Mouse (Mus musculus) MEL (cell line): ENCODE measurements around the gene Tmem132d. TPM values are rescaled to one million over a fixed set of nuclear protein-coding genes. Genes with fewer than 3 reads are reported as not detected.

Source experiments
- DNase-seq: peaks from one replicate; pipeline ENCODE4 v3.0.0; 2011; ENCODE audit warnings: low read depth, low spot score
- H3K27ac ChIP-seq: 2 replicates; pipeline ENCODE4 v1.5.1; 2012; ENCODE audit warnings: low read depth, mild to moderate bottlenecking, control low read depth, low read length, moderate library complexity; ENCODE audit not compliant: control insufficient read depth
- H3K27me3 ChIP-seq, 2 experiments: fragments of 150-350 bp in 1 of 2; sonication (generic) in 1 of 2; 2 replicates each; pipeline ENCODE4 v1.6.1; 2012; ENCODE audit warnings: low read length in 2 of 2, mild to moderate bottlenecking in 2 of 2, improper control_type of control experiment in 1 of 2, moderate library complexity in 1 of 2; ENCODE audit not compliant: insufficient read depth in 2 of 2, control insufficient read depth in 1 of 2
- H3K36me3 ChIP-seq, 2 experiments: 2 replicates each; pipeline ENCODE4 v1.6.1; 2012 to 2014; ENCODE audit warnings: low read length in 2 of 2, improper control_type of control experiment in 1 of 2, inconsistent platforms in 1 of 2, mild to moderate bottlenecking in 1 of 2; ENCODE audit not compliant: insufficient read depth in 2 of 2, control insufficient read depth in 1 of 2
- H3K4me1 ChIP-seq, 2 experiments: fragments of 150-350 bp in 1 of 2; sonication (generic) in 1 of 2; 2 replicates each; pipeline ENCODE4 v1.6.1; 2012; ENCODE audit warnings: low read length in 2 of 2, improper control_type of control experiment in 1 of 2, mild to moderate bottlenecking in 1 of 2; ENCODE audit not compliant: insufficient read depth in 2 of 2, control insufficient read depth in 1 of 2
- H3K4me3 ChIP-seq, 2 experiments: fragments of 150-350 bp in 1 of 2; sonication (generic) in 1 of 2; 2 replicates each; pipeline ENCODE4 v1.5.1; 2012; ENCODE audit warnings: low read depth in 2 of 2, low read length in 2 of 2, mild to moderate bottlenecking in 2 of 2, moderate library complexity in 2 of 2, control low read depth in 1 of 2, improper control_type of control experiment in 1 of 2; ENCODE audit not compliant: control insufficient read depth in 1 of 2, insufficient read depth in 1 of 2
- H3K79me2 ChIP-seq: 2 replicates; pipeline ENCODE4 v1.6.1; 2012; ENCODE audit warnings: mild to moderate bottlenecking, low read length, moderate library complexity; ENCODE audit not compliant: control insufficient read depth, poor library complexity, insufficient read depth
- H3K9ac ChIP-seq: 2 replicates; pipeline ENCODE4 v1.6.1; 2012; ENCODE audit warnings: low read depth, mild to moderate bottlenecking, control low read depth, low read length, moderate library complexity; ENCODE audit not compliant: control insufficient read depth, poor library complexity, severe bottlenecking
- H3K9me3 ChIP-seq: fragments of 150-350 bp; sonication (generic); replicated peaks from 2 replicates; pipeline ENCODE4 v1.6.1; 2012; ENCODE audit warnings: mild to moderate bottlenecking, low read length, improper control_type of control experiment, moderate library complexity; ENCODE audit not compliant: insufficient read depth
- BHLHE40 ChIP-seq: IDR thresholded peaks from 2 replicates; pipeline ENCODE4 v1.6.1; 2012; ENCODE audit warnings: low read depth, mild to moderate bottlenecking, inconsistent platforms, low read length, improper control_type of control experiment, borderline replicate concordance
- CHD2 ChIP-seq: IDR thresholded peaks from 2 replicates; pipeline ENCODE4 v1.6.1; 2011; ENCODE audit warnings: low read length, improper control_type of control experiment
- CTCF ChIP-seq, 3 experiments: IDR thresholded peaks in 2 of 3; conservative IDR thresholded peaks in 1 of 3; 2 replicates each; pipeline ENCODE4 v1.5.1; 2011 to 2012; ENCODE audit warnings: low read length in 3 of 3, low read depth in 2 of 3, mild to moderate bottlenecking in 2 of 3, improper control_type of control experiment in 1 of 3, inconsistent platforms in 1 of 3, mixed read lengths in 1 of 3, moderate library complexity in 1 of 3; ENCODE audit not compliant: control insufficient read depth in 1 of 3, insufficient read depth in 1 of 3, poor library complexity in 1 of 3, severe bottlenecking in 1 of 3
- E2F4 ChIP-seq: IDR thresholded peaks from 2 replicates; pipeline ENCODE4 v1.6.1; 2011; ENCODE audit warnings: low read depth, low read length, improper control_type of control experiment, borderline replicate concordance
- ELF1 ChIP-seq: IDR thresholded peaks from 2 replicates; pipeline ENCODE4 v1.6.1; 2014; ENCODE audit warnings: low read depth, mild to moderate bottlenecking, inconsistent platforms, low read length, improper control_type of control experiment, moderate library complexity
- GATA1 ChIP-seq: IDR thresholded peaks from 2 replicates; pipeline ENCODE4 v1.6.1; 2011; ENCODE audit warnings: low read depth, low read length, improper control_type of control experiment
- MAX ChIP-seq: IDR thresholded peaks from 2 replicates; pipeline ENCODE4 v1.6.1; 2011; ENCODE audit warnings: low read length, improper control_type of control experiment
- MEF2A ChIP-seq: IDR thresholded peaks from 2 replicates; pipeline ENCODE4 v1.6.1; 2014; ENCODE audit warnings: low read depth, mild to moderate bottlenecking, inconsistent platforms, low read length, improper control_type of control experiment; ENCODE audit not compliant: poor library complexity, insufficient replicate concordance, severe bottlenecking; ENCODE audit errors: extremely low read depth
- MYC ChIP-seq: IDR thresholded peaks from 2 replicates; pipeline ENCODE4 v1.6.1; 2011; ENCODE audit warnings: low read depth, mild to moderate bottlenecking, low read length, improper control_type of control experiment, moderate library complexity
- NELFE ChIP-seq: IDR thresholded peaks from 2 replicates; pipeline ENCODE4 v1.6.1; 2011; ENCODE audit warnings: low read depth, low read length, improper control_type of control experiment
- POLR2A ChIP-seq, 2 experiments: IDR thresholded peaks; 2 replicates each; pipeline ENCODE4 v1.6.1; 2011 to 2012; ENCODE audit warnings: low read length in 2 of 2, mild to moderate bottlenecking in 2 of 2, control low read depth in 1 of 2, improper control_type of control experiment in 1 of 2, low read depth in 1 of 2, moderate library complexity in 1 of 2; ENCODE audit not compliant: control insufficient read depth in 1 of 2, insufficient read depth in 1 of 2, poor library complexity in 1 of 2
- POLR2AphosphoS2 ChIP-seq: IDR thresholded peaks from 2 replicates; pipeline ENCODE4 v1.6.1; 2011; ENCODE audit warnings: low read length, improper control_type of control experiment
- RAD21 ChIP-seq: IDR thresholded peaks from 2 replicates; pipeline ENCODE4 v1.6.1; 2011; ENCODE audit warnings: mild to moderate bottlenecking, low read depth, low read length, improper control_type of control experiment
- SMC3 ChIP-seq: IDR thresholded peaks from 2 replicates; pipeline ENCODE4 v1.6.1; 2011; ENCODE audit warnings: low read depth, low read length, improper control_type of control experiment
- TAL1 ChIP-seq: IDR thresholded peaks from 2 replicates; pipeline ENCODE4 v1.6.1; 2012; ENCODE audit warnings: mild to moderate bottlenecking, inconsistent platforms, low read length, moderate library complexity, mixed read lengths
- TBP ChIP-seq: IDR thresholded peaks from 2 replicates; pipeline ENCODE4 v1.8.0; 2011; ENCODE audit warnings: low read depth, low read length, improper control_type of control experiment
- TCF12 ChIP-seq: IDR thresholded peaks from 2 replicates; pipeline ENCODE4 v1.6.1; 2014; ENCODE audit warnings: low read depth, mild to moderate bottlenecking, inconsistent platforms, low read length, improper control_type of control experiment, moderate library complexity
- ZC3H11A ChIP-seq: IDR thresholded peaks from 2 replicates; pipeline ENCODE4 v1.6.1; 2012; ENCODE audit warnings: low read depth, mild to moderate bottlenecking, inconsistent platforms, low read length, improper control_type of control experiment
- ZNF384 ChIP-seq: IDR thresholded peaks from 2 replicates; pipeline ENCODE4 v1.6.1; 2012; ENCODE audit warnings: low read depth, mild to moderate bottlenecking, inconsistent platforms, low read length, improper control_type of control experiment
- polyA plus RNA-seq, 2 experiments: library from polyadenylated mRNA; stranded (reverse) in 1 of 2; unstranded in 1 of 2; fragments of >175 nt in 1 of 2; fragments of >200 nt in 1 of 2; gene quantifications; 2 replicates each; pipeline versions ENCODE4 v1.2.1 to v1.2.4; 2012; ENCODE audit warnings: low replicate concordance in 2 of 2, low read depth in 1 of 2; ENCODE audit not compliant: insufficient read length in 2 of 2, insufficient read depth in 1 of 2, missing spikeins in 1 of 2
- total RNA-seq: library from RNA; depleted of rRNA; stranded (reverse); fragments of 300-350 nt; gene quantifications from 2 replicates; pipeline ENCODE4 v1.2.3, GENCODE M21; 2012

The Tmem132d gene
- total and polyA plus RNA-seq, 3 experiments, result not detected

DNA sequence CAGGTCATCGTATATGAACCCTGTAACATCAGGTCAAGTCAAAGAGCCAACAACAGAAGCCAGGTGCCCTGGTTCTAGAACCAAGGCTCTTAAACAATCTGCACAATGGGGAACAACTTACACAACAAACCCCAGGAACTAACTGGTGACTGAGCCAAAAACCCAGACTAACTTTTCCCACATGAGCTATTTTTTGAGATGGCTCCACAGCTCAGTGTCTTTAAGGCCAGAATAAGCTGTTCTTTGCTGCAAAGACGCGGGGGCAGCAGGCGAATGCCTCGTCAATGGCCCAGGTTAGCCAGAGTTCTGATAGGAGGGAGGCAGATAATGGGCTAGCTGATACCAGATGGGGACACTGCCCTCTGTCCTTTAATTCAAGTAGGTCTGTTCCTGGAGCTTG lies 221.8 kb downstream of the Tmem132d start:
- DNase-seq, result no peak
- no peaks in the 10 kb centered on the region for H3K9me3 ChIP-seq

DNA sequence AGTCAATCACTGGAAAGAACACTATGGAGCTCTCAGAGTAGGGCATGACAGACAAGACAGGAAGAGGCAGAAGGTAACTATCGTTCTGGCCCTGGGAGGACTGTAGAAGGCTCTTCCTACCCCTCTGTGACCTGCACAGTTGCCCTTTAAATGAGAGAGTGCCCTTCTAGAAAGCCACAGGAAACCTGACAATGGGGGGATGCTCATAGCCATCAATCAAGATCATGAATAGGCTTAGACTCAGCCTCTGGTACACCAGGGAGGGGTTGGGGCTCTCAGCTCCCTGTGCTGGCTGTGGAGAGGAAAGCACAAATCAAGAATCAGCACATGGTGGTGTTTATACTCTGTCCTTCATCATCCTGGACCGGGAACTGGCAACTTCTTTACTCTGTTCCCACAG lies 227.2 kb downstream of the Tmem132d start:
- Histone ChIP-seq H3K9ac (no peak overlapping the region), H3K9me3 (no peaks in the 10 kb centered on the region), H3K36me3 (no peaks in the 10 kb centered on the region), H3K4me1 (no peaks in the 10 kb centered on the region), H3K4me3 (no peak overlapping the region), H3K79me2 (no peaks in the 10 kb centered on the region), H3K27ac (no peak overlapping the region), H3K27me3 (no peaks in the 10 kb centered on the region)
- no peak for DNase-seq
- TF ChIP-seq ELF1 (no peak), TBP (no peak), TAL1 (no peak), SMC3 (no peak), BHLHE40 (no peak), ZNF384 (no peak), POLR2A (IDR thresholded peaks at IDR 0.05; ENCODE audit: control insufficient read depth in 1 of 2, insufficient read depth in 1 of 2, low read depth in 1 of 2, low read length in 2 of 2, poor library complexity in 1 of 2) (no peak), MYC (no peak), ZC3H11A (no peak), POLR2AphosphoS2 (no peak), CTCF (IDR thresholded peaks at IDR 0.05 in 2 of 3, conservative IDR thresholded peaks at IDR 0.05 in 1 of 3; ENCODE audit: control insufficient read depth in 1 of 3, insufficient read depth in 1 of 3, low read depth in 2 of 3, low read length in 3 of 3, poor library complexity in 1 of 3, severe bottlenecking in 1 of 3) (no peak), GATA1 (no peak), RAD21 (no peak), TCF12 (no peak), CHD2 (no peak), E2F4 (no peak), MAX (no peak), NELFE (no peak), MEF2A (no peak)

More for the DNA sequence above, 221.8 kb downstream of the Tmem132d start:
- H3K4me3 ChIP-seq, result no peak overlapping the region
- no peak for TF ChIP-seq TBP
- TF ChIP-seq, all 39 proteins: peak for 0
- no peaks in the 10 kb centered on the region for H3K27me3 ChIP-seq
- H3K4me1 ChIP-seq, result no peaks in the 10 kb centered on the region
- H3K27ac ChIP-seq, result no peak overlapping the region
- H3K79me2 ChIP-seq, result no peaks in the 10 kb centered on the region
- H3K9ac ChIP-seq, result no peak overlapping the region
- H3K36me3 ChIP-seq, result no peaks in the 10 kb centered on the region
